Mouse (Mus musculus) limb, embryonic 11.5 days (tissue): ENCODE results near the gene Adad2. TPM values are rescaled to one million over a fixed set of nuclear protein-coding genes. Genes with fewer than 3 reads are reported as not detected.

Experiments used
- ATAC-seq: fragments of 200-750 bp; cut with Nextera tagmentation; 2 replicates; pipeline ENCODE4 v1.8.0; 2017; ENCODE audit warnings: low read depth; ENCODE audit not compliant: insufficient number of reproducible peaks, low FRiP score, low TSS enrichment
- DNase-seq: peaks from one replicate; pipeline ENCODE4 v3.0.0-alpha.2; 2015; ENCODE audit warnings: low spot score
- H3K27ac ChIP-seq: fragments of 300-500 bp; sonication (generic); replicated peaks from 2 replicates; pipeline ENCODE4 v1.5.1; 2014; ENCODE audit warnings: low read depth, mild to moderate bottlenecking, low read length
- H3K27me3 ChIP-seq: fragments of 300-500 bp; sonication (generic); 2 replicates; pipeline ENCODE4 v1.6.1; 2014; ENCODE audit warnings: mild to moderate bottlenecking, low read length, mixed read lengths; ENCODE audit not compliant: control insufficient read depth, insufficient read depth
- H3K36me3 ChIP-seq: fragments of 300-500 bp; sonication (generic); 2 replicates; pipeline ENCODE4 v1.6.1; 2014; ENCODE audit warnings: mild to moderate bottlenecking, low read length, moderate library complexity, mixed read lengths; ENCODE audit not compliant: control insufficient read depth, insufficient read depth
- H3K4me1 ChIP-seq: fragments of 300-500 bp; sonication (generic); 2 replicates; pipeline ENCODE4 v1.6.1; 2014; ENCODE audit warnings: low read length, mixed read lengths; ENCODE audit not compliant: control insufficient read depth, insufficient read depth
- H3K4me2 ChIP-seq: fragments of 300-500 bp; sonication (generic); 2 replicates; pipeline ENCODE4 v1.6.1; 2014; ENCODE audit warnings: low read depth, mild to moderate bottlenecking, moderate library complexity; ENCODE audit not compliant: severe bottlenecking
- H3K4me3 ChIP-seq: fragments of 300-500 bp; sonication (generic); 2 replicates; pipeline ENCODE4 v1.5.1; 2014; ENCODE audit warnings: low read depth, low read length
- H3K9ac ChIP-seq: fragments of 300-500 bp; sonication (generic); 2 replicates; pipeline ENCODE4 v1.6.1; 2014; ENCODE audit warnings: mild to moderate bottlenecking, low read length
- H3K9me3 ChIP-seq: fragments of 300-500 bp; sonication (generic); 2 replicates; pipeline ENCODE4 v1.6.1; 2016; ENCODE audit warnings: low read length; ENCODE audit not compliant: control insufficient read depth
- WGBS: fragments of 180-500 bp; shearing (Covaris S2); extraction: QIAGEN DNeasy Blood & Tissue Kit; methylation state at CpG from one replicate; pipeline ENCODE4 v1.1.7; 2014; 5-methylcytosine and 5-hydroxymethylcytosine counted together
- polyA plus RNA-seq: library from polyadenylated mRNA; unstranded; fragments of >200 nt; fragmentation: Nextera tagmentation; extraction: Ambion mirVana; gene quantifications from 2 replicates; pipeline ENCODE4 v1.2.1, GENCODE M21; 2014

Gene Adad2
- polyA plus RNA-seq, 1 experiment from 2014 or later, result 0.09 TPM

- DNase-seq (no peak), ATAC-seq (no peak)
- Histone ChIP-seq H3K4me2 (no peak overlapping the region), H3K4me3 (no peak overlapping the region), H3K9me3 (no peaks in the 10 kb centered on the region; the same call in 1 of the 2 replicates), H3K9ac (no peak overlapping the region), H3K36me3 (no peaks in the 10 kb centered on the region), H3K27me3 (no peaks in the 10 kb centered on the region), H3K4me1 (no peaks in the 10 kb centered on the region), H3K27ac (no peak overlapping the region)
- 74% methylated on average over 3 of the region's 3 CpGs for WGBS
These were observed 33.6 kb downstream of the Adad2 start for GRCm38 (mm10) chr8:119646197-119646596.

- Histone ChIP-seq H3K36me3 (no peaks in the 10 kb centered on the region), H3K4me2 (no peak overlapping the region), H3K4me3 (no peak overlapping the region), H3K9ac (no peak overlapping the region), H3K27me3 (no peaks in the 10 kb centered on the region), H3K27ac (no peak overlapping the region), H3K4me1 (peaks cover 3% of the 10 kb centered on the region; the same call in 1 of the 2 replicates), H3K9me3 (no peaks in the 10 kb centered on the region; the same call in 1 of the 2 replicates)
- 90% methylated on average over 7 of the region's 7 CpGs for WGBS
- ATAC-seq (no peak), DNase-seq (no peak)
These were observed 34.3 kb downstream of the Adad2 start for GRCm38 (mm10) chr8:119646846-119647245.

- ATAC-seq (no peak), DNase-seq (no peak)
- Histone ChIP-seq H3K9me3 (no peaks in the 10 kb centered on the region; the same call in 1 of the 2 replicates), H3K27me3 (no peaks in the 10 kb centered on the region), H3K4me1 (peaks cover 3% of the 10 kb centered on the region; the same call in 1 of the 2 replicates), H3K4me2 (no peak overlapping the region), H3K9ac (no peak overlapping the region), H3K27ac (no peak overlapping the region), H3K36me3 (no peaks in the 10 kb centered on the region), H3K4me3 (no peak overlapping the region)
- 25% methylated on average over 2 of the region's 2 CpGs for WGBS
These were observed 38.8 kb downstream of the Adad2 start for GRCm38 (mm10) chr8:119651324-119651723.

- 61% methylated on average over 5 of the region's 5 CpGs for WGBS
- Histone ChIP-seq H3K4me2 (no peak overlapping the region), H3K9ac (no peak overlapping the region), H3K4me3 (no peak overlapping the region), H3K9me3 (no peaks in the 10 kb centered on the region), H3K27me3 (no peaks in the 10 kb centered on the region), H3K27ac (no peak overlapping the region), H3K36me3 (no peaks in the 10 kb centered on the region), H3K4me1 (peaks cover 6% of the 10 kb centered on the region)
- ATAC-seq (no peak), DNase-seq (no peak)
These were observed 44.3 kb downstream of the Adad2 start for GRCm38 (mm10) chr8:119656709-119657464.

- Histone ChIP-seq H3K27me3 (peaks cover 4% of the 10 kb centered on the region; the same call in 1 of the 2 replicates), H3K4me2 (no peak overlapping the region), H3K4me3 (no peak overlapping the region), H3K9ac (peak overlapping the region; percentile 53), H3K4me1 (peaks cover 8% of the 10 kb centered on the region), H3K9me3 (no peaks in the 10 kb centered on the region), H3K36me3 (no peaks in the 10 kb centered on the region), H3K27ac (no peak overlapping the region)
- ATAC-seq, result 0 out of 2 replicates have a peak, but pooled peaks have one; percentile 9
- WGBS, result 12% methylated on average over 9 of the region's 9 CpGs
- DNase-seq, result peak; percentile 67
These were observed 48.5 kb downstream of the Adad2 start for GRCm38 (mm10) chr8:119661081-119661480.

- Histone ChIP-seq H3K36me3 (no peaks in the 10 kb centered on the region), H3K4me1 (peaks cover 9% of the 10 kb centered on the region), H3K9ac (no peak overlapping the region), H3K4me2 (no peak overlapping the region), H3K27me3 (peaks cover 4% of the 10 kb centered on the region; the same call in 1 of the 2 replicates), H3K27ac (no peak overlapping the region), H3K4me3 (no peak overlapping the region), H3K9me3 (no peaks in the 10 kb centered on the region)
- 77% methylated on average over 6 of the region's 6 CpGs for WGBS
- DNase-seq (no peak), ATAC-seq (no peak)
These were observed 49.3 kb downstream of the Adad2 start for GRCm38 (mm10) chr8:119661892-119662291.

GRCm38 (mm10) chr8:119663440-119663839 lies 50.9 kb downstream of the Adad2 start:
- Histone ChIP-seq H3K4me3 (no peak overlapping the region), H3K4me1 (peaks cover 9% of the 10 kb centered on the region), H3K27ac (no peak overlapping the region), H3K9ac (no peak overlapping the region), H3K27me3 (peaks cover 4% of the 10 kb centered on the region; the same call in 1 of the 2 replicates), H3K9me3 (no peaks in the 10 kb centered on the region), H3K4me2 (no peak overlapping the region), H3K36me3 (no peaks in the 10 kb centered on the region)
- WGBS, result 69% methylated on average over 11 of the region's 11 CpGs
- ATAC-seq (no peak), DNase-seq (no peak)

- WGBS, result 85% methylated on average over 6 of the region's 6 CpGs
- no peak overlapping the region for H3K9ac ChIP-seq
- H3K9me3 ChIP-seq, result no peaks in the 10 kb centered on the region
- no peaks in the 10 kb centered on the region for H3K36me3 ChIP-seq
- ATAC-seq (no peak), DNase-seq (no peak)
- H3K27me3 ChIP-seq, result peaks cover 4% of the 10 kb centered on the region; the same call in 1 of the 2 replicates
- H3K4me2 ChIP-seq, result no peak overlapping the region
- H3K27ac ChIP-seq, result no peak overlapping the region
- H3K4me1 ChIP-seq, result peaks cover 9% of the 10 kb centered on the region
- H3K4me3 ChIP-seq, result no peak overlapping the region
These were observed 52.7 kb downstream of the Adad2 start for GRCm38 (mm10) chr8:119665270-119665669.
